Mouse (Mus musculus) adrenal gland, adult 8-10 months (tissue): Measurements from ENCODE around the gene Khk. TPM values are rescaled to one million over a fixed set of nuclear protein-coding genes. Genes with fewer than 3 reads are reported as not detected.

Experiments
- DNase-seq: peaks from one replicate; pipeline ENCODE4 v3.0.0; 2022
- total RNA-seq, 4 experiments: library from RNA; stranded (reverse); gene quantifications; 2 replicates each; pipeline ENCODE4 v1.2.4; 2022

Gene Khk
- total RNA-seq, 4 experiments from 2014 or later: 60.9 to 74.4 (median 69.4) TPM

- no peak for DNase-seq
Measured at GRCm38 (mm10) chr5:30969440-30969839, 48.2 kb downstream of the Khk start.

GRCm38 (mm10) chr5:30974870-30975656, 53.8 kb downstream of the Khk start:
- peak; percentile 60 for DNase-seq

Other genes with a start within 250 kb of the Khk start
- 1 to 10 TPM; 1.5 to 4.0 (median 2.7) TPM for gene Dpysl5, start 209.9 kb upstream of the Khk start, total RNA-seq
- 10 to 100 TPM; 75.9 to 93.2 (median 85.2) TPM for gene Mapre3, start 106.8 kb upstream of the Khk start, total RNA-seq
- 10 to 100 TPM; 55.5 to 66.8 (median 59.6) TPM for gene Tmem214, start 53.4 kb upstream of the Khk start, total RNA-seq
- 10 to 100 TPM in 3 of 4 experiments, 1 to 10 TPM in 1; 9.9 to 22.6 (median 17.7) TPM for gene Agbl5, start 32.7 kb upstream of the Khk start, total RNA-seq
- gene Ost4, start 13.6 kb upstream of the Khk start, total RNA-seq: 100 to 1,000 TPM; 210 to 235 (median 214) TPM
- gene Emilin1, start 8.0 kb upstream of the Khk start, total RNA-seq: 10 to 100 TPM; 48.7 to 62.4 (median 51.8) TPM
- 1 to 10 TPM; 1.0 to 3.0 (median 1.8) TPM for gene Cgref1, start 24.2 kb downstream of the Khk start, total RNA-seq
- gene Preb, start 38.9 kb downstream of the Khk start, total RNA-seq: 100 to 1,000 TPM; 129 to 211 (median 186) TPM
- gene Tcf23, start 47.2 kb downstream of the Khk start, total RNA-seq: 1 to 10 TPM; 1.0 to 2.5 (median 1.4) TPM
- 100 to 1,000 TPM; 122 to 138 (median 130) TPM for gene Atraid, start 126.9 kb downstream of the Khk start, total RNA-seq
- 10 to 100 TPM; 33.5 to 46.4 (median 38.1) TPM for gene Slc5a6, start 127.5 kb downstream of the Khk start, total RNA-seq
- 10 to 100 TPM; 23.1 to 52.0 (median 33.6) TPM for gene Cad, start 133.3 kb downstream of the Khk start, total RNA-seq
- not detected for gene Dnajc5g, start 184.9 kb downstream of the Khk start, total RNA-seq
- under 1 TPM in 1 of 4 experiments, not detected in 3; 0.28 TPM for gene Slc30a3, start 186.8 kb downstream of the Khk start, total RNA-seq
- not detected for gene Trim54, start 195.3 kb downstream of the Khk start, total RNA-seq
- not detected for gene Ucn, start 217.4 kb downstream of the Khk start, total RNA-seq
- 10 to 100 TPM; 63.7 to 83.4 (median 76.4) TPM for gene Mpv17, start 232.8 kb downstream of the Khk start, total RNA-seq